Mouse (Mus musculus) retina, postnatal 7 days (tissue): ENCODE results near the gene B4galnt4.

Experiments used
- DNase-seq: peaks from one replicate; pipeline ENCODE4 v3.0.0-alpha.2; 2012; ENCODE audit warnings: low read depth, low spot score

Gene B4galnt4

GRCm38 (mm10) chr7:141070058-141070862 is 9.4 kb downstream of the B4galnt4 start:
- peak; percentile 66 for DNase-seq

GRCm38 (mm10) chr7:141072017-141072745 is 11.3 kb downstream of the B4galnt4 start:
- no peak for DNase-seq

- DNase-seq = no peak
Measured at GRCm38 (mm10) chr7:141073782-141074181, 12.9 kb downstream of the B4galnt4 start.

- no peak for DNase-seq
Measured at GRCm38 (mm10) chr7:141077841-141078240, 16.9 kb downstream of the B4galnt4 start, which contains the start of gene Pkp3. Gene Pkp3 (plus strand): TSS chr7:141078218.

- no peak for DNase-seq
Measured at GRCm38 (mm10) chr7:141078876-141079275, 18.0 kb downstream of the B4galnt4 start.

- no peak for DNase-seq
Measured at GRCm38 (mm10) chr7:141079481-141080449, 18.9 kb downstream of the B4galnt4 start.

GRCm38 (mm10) chr7:141087894-141088293 is 27.0 kb downstream of the B4galnt4 start:
- no peak for DNase-seq

- DNase-seq = no peak
Measured at GRCm38 (mm10) chr7:141088473-141088872, 27.6 kb downstream of the B4galnt4 start.

GRCm38 (mm10) chr7:141090228-141090627 is 29.3 kb downstream of the B4galnt4 start:
- DNase-seq = no peak

GRCm38 (mm10) chr7:141092051-141092735 is 31.3 kb downstream of the B4galnt4 start:
- DNase-seq = peak; percentile 67

GRCm38 (mm10) chr7:141093950-141094349 is 33.0 kb downstream of the B4galnt4 start:
- no peak for DNase-seq

- DNase-seq = no peak
Measured at GRCm38 (mm10) chr7:141094487-141095205, 33.7 kb downstream of the B4galnt4 start.

GRCm38 (mm10) chr7:141096021-141096420 is 35.1 kb downstream of the B4galnt4 start:
- no peak for DNase-seq

GRCm38 (mm10) chr7:141096649-141097056 is 35.7 kb downstream of the B4galnt4 start:
- no peak for DNase-seq

- no peak for DNase-seq
Measured at GRCm38 (mm10) chr7:141097177-141097576, 36.3 kb downstream of the B4galnt4 start.

- DNase-seq = no peak
Measured at GRCm38 (mm10) chr7:141099911-141100691, 39.2 kb downstream of the B4galnt4 start, which contains the start of gene Sigirr. Gene Sigirr (minus strand): TSS chr7:141100572.

GRCm38 (mm10) chr7:141103161-141103560 is 42.3 kb downstream of the B4galnt4 start:
- no peak for DNase-seq

GRCm38 (mm10) chr7:141115874-141116273 is 55.0 kb downstream of the B4galnt4 start:
- no peak for DNase-seq

GRCm38 (mm10) chr7:141117636-141118035 is 56.7 kb downstream of the B4galnt4 start, which contains the start of gene Ano9:
Gene Ano9 (minus strand): TSS chr7:141117806.
- no peak for DNase-seq
